Mouse (Mus musculus): ENCODE data around the gene Pgm3.
"Not testable (repeated sequence)": the region's sequence is repeated elsewhere in the genome, so short reads cannot be mapped to it uniquely, and the experiment has no call there.

The Pgm3 gene

DNA sequence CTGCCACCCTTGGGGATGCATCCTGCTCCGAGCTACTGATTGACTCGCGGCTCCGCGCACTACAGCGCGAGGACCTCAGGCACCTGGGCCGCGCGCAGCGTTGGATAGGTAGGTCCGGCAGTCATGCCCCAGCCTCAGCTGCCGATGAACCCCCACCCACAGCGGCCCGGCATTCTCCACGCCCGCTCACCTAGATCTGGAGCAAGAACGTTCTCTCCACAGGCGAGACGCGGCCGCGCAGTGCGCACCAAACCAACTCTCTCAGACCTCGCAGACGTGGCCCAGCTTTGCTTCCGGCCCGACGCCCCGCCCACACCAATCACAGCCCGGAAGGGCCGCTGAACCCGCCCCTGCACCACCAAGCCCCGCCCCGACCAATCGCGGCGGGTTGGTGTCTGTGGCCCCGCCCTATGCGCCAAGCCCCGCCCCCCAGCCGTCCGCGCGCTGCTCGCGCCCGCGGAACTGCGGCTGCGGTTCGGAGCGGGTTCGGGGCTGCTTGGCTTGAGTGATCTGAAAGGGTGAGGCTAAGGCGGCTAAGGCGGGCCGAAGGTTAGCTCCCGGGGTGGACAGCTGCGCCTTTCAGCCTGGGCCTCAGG, at the start of gene Pgm3, which contains the start of gene Rwdd2a:
Pgm3 (minus strand) TSS at position 303 of the 596 bp plus-strand sequence.
Rwdd2a (plus strand) TSS at position 452 of the 596 bp plus-strand sequence.
- peak; percentile 98 for DNase-seq (ENCODE audit: low read depth, low spot score)

DNA sequence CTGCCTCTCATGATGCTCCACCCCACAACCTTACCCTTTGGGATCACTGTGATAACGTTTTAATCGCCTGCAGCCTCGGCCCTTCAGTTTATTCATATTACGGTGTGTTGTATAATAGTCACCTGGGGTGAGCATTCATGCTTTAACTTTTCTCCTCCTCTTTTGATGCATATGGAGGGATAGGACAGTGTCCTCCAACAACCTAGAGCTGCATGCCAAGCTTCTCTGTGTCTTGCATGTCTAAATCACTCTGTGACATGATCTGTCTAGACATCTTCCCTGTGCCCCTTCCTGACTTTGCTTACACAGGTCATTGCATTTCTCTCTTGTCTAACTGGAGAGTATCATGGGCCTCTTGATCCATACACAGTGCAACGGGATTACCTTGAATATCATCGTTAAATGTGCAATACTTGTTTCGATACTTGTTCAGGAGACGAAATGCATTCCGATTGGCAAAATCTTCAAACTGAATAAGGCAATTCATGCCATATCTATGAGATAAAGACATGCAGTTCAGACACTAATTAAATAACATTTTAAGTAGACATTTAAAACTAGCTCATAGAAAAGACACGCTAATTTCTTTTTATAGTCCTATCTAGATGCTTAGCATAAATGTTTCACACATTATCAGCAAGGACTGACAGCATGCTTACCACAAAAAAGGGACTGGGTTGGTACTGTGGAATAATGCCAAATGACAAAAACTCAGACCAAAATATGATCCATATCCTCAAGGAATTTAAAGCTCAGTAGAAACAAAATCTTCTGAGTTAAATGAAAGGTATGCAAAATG, 47.9 kb upstream of the Pgm3 start:
- no peak for DNase-seq (ENCODE audit: low read depth, low spot score)

DNA sequence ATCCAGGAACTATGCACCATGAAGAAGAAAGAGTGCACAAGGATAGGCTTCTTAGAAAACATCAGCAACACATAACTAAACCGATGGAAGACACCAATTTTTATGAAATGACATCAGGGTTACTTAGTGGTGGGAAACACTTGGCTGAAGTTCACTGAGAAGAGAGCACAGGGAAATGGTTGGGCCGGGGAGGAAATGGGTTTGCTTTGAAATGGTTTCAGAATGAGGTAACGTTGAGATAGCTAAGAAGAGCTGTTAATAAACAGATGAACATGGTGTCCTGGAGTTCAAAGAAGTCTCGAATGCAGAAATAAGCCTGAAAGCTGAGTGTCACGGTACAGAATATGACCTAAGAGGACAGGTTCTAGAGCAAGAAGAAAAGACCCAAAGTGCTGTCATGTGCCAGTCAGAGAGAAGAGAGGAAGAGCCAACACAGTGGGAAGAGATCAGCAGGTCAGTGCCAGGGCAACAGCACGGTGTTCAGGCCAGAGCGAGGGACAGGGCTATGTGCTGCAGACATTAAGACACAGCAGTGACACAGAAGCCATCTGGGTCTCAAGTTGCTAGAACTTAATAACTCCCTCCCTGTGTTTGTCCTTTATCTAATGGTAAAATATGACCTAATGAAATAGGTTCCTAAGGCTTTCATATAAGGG, 46.3 kb upstream of the Pgm3 start:
- DNase-seq (ENCODE audit: low read depth, low spot score) = peak; percentile 58

DNA sequence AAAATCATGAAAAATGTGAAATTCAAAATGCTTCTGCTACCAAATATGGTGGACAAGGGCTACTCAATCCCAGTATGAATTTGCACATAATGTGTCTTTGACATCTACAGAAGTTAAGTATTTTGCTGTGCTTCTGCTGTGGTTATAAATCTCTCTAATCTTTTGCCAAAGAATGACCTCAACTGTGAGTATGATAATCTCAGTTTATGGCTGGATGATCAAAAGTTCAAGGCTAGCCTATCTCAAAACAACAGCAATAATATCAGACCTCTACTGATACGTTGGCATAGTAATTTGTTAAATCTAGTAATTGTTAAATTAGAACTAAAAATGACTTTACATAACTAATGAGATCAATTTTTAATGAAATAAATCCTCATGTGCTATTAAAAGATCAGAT, 44.1 kb upstream of the Pgm3 start:
- DNase-seq (ENCODE audit: low read depth, low spot score) = no peak

DNA sequence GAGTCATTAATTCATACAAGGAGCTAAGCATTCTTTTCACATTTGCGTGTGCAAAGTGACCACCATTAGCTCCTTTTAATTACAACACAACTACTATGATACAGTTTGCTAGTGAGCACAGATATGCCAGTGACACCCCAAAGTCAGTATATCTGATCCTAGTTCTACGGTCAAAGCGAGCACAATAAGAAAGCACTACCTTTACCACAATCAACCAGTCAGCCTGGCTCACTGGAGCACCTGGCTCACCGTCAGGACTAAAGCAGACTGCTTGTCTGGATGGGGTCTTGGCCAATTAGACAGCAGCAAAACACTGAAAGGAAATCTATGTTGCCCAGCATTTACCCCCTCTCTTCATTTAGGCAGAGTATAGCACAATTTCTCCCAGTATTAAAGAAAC, 40.4 kb upstream of the Pgm3 start:
- DNase-seq (ENCODE audit: low read depth, low spot score) = no peak

DNA sequence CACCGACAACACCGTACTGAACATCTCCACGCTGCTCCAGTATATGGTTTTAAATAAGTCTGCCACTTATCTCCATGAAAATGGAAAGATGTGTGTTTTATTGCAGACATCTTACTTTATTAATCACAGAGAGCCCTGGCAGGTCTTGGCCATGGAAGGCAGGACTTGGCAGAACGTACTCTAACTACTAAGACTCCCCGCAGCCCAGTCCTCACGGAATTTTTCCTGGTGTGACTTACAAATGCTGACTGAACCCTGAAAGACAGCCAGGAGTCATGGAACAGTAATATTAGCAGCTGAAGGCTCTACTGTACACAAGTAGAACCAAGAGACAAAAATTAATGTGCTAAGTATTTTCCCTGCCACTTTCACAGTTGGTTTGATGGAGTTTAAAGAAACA, 34.1 kb upstream of the Pgm3 start:
- DNase-seq (ENCODE audit: low read depth, low spot score) = no peak

DNA sequence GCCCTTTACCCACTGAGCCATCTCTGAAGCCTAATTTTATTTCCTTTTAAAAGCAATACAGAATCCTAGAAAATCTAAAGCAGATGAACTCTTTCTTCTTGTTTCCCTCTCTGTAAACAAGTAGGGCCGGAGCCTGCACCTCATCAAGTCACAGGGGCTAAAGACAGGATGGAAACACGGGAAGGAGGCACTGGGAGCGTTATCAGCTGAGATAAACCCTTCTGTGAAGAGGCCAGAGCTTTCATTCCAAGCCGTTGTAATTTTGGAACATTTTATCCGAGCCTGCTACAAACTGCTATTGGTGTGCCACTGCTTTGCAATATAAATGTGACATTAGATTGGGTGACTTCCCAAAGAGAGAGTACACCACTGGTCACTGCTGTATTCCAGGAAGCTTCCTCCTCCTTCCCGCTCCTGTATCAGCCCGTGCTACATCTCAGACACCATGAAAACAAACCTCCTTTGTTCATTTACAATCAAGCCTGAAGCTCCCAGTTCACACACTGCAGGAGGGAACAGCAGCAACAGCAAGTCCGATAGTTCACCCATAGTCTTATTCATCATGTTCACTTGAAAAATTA, 28.2 kb upstream of the Pgm3 start:
- no peak for DNase-seq (ENCODE audit: low read depth, low spot score)

DNA sequence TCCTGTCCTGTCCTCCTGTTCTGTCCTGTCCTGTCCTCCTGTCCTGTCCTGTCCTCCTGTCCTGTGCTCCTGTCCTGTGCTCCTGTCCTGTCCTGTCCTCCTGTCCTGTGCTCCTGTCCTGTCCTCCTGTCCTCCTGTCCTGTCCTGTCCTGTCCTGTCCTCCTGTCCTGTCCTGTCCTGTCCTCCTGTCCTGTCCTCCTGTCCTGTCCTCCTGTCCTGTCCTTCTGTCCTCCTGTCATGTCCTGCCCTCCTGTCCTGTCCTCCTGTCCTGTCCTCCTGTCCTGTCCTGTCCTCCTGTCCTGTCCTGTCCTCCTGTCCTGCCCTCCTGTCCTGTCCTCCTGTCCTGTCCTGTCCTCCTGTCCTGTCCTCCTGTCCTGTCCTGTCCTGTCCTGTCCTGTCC, 25.3 kb upstream of the Pgm3 start:
- DNase-seq (ENCODE audit: low read depth, low spot score) = not testable (repeated sequence)

DNA sequence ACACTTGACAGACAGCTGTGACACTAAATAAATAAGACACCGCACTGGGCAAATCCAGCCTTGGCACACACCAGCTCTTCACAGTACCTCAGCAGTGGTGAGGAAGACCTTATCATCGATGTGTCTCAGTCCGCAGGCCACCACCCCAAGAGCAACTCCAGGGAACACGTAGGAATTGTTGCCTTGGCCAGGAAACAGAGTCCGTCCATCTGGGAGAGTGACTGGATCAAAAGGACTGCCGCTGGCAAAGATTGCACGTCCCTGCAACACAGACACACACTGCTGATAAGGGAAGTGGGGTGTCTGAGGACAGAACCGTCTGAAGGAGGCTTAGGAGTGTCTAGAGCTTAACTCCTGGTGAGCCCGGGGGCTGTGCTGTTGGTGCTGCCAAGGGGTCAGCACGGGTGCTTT, 22.7 kb upstream of the Pgm3 start:
- DNase-seq (ENCODE audit: low read depth, low spot score) = not testable (repeated sequence)

DNA sequence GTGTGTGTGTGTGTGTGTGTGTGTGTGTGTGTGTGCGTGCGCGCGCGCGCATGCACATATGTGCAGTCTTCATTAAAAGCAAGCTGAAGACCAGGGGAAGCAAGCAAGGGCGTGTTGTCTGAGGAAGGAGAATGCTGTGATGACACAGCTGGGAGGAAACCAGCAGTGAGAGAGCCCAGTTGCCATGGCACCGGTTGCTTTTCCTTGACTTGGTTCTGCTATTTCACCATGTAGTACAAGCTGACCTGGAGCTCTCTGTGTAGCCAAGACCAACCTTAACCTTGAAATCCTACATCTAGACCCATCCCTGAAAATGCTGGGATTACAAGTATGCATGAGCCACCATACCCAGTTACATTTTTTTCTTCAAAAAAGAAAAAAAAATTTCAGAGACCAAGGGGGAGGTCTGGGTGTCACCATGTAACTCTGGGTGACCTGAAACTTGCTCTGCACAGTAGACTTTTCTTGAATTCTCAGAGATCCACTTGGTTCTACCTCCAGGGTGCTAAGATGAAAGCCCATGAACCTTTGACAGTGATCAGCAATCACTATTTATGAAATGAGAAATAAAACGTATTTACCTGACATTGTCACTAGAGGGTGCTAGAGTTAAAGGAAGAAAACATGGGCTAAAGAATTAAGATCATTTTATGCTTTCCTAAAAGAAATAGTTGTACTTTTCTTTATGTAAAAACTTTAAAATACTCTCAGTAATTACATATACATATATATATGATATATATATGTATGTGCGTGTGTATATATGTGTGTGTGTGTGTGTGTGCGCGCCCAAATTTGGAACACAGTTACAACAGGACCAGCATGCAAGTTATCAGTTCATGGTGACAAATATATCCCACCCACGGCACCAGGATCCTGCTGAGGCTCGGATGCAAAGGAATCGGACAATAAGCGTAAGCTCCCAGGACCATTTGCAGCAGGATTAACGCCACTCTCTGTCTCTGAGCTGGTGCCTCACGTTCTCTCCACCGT, 21.3 kb upstream of the Pgm3 start:
- peak; percentile 54 for DNase-seq (ENCODE audit: low read depth, low spot score)

DNA sequence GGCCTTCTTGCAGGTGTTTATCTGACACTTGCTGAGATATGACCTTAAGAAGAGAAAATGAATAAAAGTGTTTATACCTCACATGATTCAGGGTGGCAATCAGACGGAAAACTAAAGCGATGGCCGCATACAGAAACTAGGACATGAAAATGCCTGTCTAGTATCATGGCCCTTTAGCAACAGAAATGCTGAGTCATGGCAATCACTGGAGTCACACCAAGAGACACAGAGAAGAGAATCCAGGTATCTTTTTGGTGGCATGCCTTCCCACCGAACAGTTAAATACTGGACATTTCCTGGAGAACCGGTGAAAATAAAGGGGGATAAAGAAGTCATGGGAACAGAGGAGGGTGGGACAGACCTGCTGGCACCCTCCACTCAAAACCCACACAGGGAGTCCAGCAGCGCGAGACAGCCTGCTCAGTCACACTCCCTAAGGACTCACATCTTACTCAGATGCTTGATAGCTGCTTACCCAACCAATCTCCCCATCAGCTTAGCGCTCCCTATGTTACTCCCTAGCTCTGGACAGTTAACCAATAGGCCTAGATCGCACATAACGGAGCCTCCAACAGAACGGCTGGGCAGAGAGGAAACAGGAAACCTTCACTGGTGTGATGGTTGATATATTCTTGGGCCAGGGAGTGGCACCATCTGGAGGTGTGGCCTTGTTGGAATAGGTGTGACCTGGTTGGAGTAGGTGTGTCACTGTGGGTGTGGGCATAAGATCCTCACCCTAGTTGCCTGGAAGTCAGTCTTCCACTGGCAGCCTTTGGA, 15.6 kb upstream of the Pgm3 start:
- no peak for DNase-seq (ENCODE audit: low read depth, low spot score)

DNA sequence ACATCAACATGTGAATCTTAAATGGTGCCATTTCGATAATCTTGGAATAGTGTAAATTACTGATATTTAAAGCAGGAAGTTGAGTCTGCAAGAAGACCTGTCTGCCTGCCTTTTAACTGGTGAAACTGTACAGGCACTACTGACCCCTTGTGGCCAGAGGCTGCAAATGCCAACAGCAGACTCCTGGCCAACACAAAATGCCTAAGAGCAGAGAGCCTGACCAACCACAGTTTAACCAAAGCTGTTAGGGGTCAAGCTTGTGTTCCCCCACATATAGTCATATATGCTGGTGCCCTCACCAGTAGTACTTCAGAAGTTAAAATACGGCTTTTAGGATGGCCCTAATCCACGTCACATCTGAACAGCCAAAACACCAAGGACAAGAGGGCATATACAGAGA, 12.1 kb upstream of the Pgm3 start:
- DNase-seq (ENCODE audit: low read depth, low spot score) = peak; percentile 85

DNA sequence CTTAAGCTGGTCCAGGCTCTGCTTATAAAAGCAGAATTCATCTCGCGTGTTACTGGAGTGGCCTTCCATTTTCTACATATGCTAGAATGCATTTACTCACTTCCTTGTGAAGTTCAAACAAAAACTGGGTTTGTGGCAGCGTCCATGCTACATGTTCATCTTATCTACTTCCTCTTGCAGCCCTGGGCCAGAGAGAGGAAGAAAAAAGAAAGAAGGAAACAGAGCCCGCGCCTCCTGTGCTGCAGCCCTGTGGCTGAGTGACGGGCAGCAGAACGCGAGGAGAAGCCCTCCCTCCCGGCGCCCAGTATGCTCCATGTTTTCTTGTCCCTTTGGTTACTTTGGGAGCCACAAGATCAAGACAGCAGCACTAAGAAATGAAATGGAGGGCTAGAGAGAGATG, 8.0 kb upstream of the Pgm3 start:
- DNase-seq (ENCODE audit: low read depth, low spot score) = no peak

DNA sequence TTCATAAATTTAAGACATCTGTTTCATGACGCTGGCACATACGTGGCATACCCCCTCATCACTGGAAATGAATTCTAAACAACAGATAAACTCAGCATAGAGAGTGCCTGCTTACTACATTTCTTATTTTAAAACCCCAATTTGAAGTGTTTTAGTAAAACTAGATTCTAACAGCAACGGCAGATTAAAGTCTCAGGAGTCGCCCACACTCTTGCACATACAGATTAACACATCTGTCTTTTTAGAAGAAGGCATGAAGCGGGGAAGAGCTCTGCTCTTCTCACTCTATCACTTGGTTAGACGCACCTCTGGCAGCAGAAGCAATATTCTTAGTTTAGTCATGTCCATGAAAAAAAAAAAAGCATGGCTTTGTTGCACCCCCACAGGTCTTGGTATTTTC, 3.5 kb upstream of the Pgm3 start:
- DNase-seq (ENCODE audit: low read depth, low spot score) = no peak

DNA sequence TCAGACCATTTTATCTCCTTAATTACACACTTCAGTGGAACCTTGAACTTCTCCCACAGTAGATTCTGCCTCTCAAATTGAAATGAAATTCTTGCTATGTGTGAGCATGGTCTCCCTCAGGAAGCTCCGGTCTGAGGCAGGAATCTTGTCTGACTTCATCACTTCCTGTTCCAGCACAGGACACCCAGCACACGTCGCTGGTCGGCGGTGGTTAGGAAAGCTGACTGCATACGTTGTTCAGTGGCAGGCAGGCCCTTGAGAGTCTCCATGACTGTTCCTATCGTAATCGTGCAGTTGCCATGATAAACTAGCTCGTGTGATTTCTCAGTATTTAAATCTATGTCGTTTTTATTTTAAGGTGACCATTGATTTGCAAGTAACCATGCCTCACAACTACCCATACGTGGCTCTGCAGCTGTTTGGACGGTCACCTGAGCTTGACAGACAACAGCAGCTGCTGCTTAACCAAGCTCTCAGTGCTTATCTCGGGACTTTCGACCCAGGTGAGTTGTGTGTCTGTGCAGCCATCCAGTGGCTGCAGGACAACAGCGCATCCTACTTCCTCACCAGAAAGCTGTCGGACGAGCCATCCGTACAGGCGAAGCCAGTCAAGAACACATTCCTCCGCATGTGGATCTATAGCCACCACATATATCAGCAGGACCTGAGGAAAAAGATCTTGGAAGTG, 2.1 kb upstream of the Pgm3 start:
- no peak for DNase-seq (ENCODE audit: low read depth, low spot score)

DNA sequence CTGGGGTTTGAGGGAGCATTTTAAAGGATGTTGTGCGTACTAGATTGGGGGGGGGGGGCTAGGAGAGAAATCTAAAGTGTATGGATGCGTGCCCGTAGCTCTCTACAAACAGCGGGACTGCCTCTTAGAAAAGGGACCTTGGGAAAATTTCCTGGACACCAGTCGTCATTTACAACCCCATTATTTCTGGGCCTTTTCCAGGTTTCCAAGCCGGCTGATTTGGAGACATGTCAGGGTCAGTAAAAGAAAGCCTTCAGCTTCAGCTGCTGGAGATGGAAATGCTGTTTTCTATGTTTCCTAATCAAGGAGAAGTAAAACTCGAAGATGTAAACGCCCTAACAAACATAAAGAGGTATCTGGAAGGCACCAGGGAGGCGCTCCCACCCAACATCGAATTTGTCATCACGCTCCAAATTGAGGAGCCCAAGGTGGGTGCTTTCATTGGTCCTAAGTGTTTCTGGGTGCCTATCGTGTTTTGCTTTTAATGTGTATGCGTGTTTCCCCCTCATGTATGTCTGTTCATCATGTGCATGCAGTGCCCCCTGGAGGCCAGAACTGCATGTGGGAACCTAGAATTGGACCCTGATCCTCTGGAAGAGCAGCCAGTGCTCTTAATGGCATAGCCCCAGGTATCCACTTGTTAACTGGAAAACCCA, 1.1 kb upstream of the Pgm3 start:
- peak; percentile 92 for DNase-seq (ENCODE audit: low read depth, low spot score)

DNA sequence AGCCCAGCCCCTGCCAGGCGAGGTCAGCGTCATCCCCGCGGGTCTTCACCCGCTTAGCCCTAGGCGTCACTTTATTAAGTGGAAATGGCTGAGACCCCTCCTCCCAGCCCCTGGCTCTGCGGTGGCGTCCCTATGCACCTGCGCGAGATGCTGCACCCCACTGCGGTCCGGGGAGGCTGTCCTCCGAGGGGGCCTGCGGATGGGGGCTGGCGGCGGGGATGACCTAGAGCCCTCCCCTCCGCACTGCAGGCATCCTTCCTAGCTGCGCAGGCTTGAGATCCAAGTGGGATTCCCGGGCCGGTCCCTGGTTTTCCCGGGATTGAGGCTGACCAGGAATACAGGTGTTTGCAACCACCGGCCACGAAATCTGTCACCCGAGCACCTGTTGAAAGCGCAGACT, 554 bp upstream of the Pgm3 start:
- no peak for DNase-seq (ENCODE audit: low read depth, low spot score)

DNA sequence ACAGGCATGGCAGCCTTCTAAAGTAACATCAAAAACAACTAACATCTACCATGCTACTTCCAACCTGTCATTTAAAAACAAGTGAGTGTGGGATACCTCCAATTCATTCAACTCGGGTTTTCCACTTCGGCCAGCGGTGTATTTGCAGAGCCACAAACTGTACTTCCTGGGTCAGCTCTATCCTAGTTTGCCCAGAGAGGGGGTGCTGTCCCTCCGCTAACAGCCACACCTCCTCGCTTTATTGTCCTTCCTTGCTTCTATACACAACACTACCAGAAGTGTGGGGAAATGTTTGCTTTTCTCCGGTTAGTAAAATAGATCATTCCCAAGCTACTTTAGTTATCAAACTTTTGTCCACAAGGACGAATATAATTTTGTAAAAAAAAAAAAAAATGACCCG, 696 bp downstream of the Pgm3 start:
- DNase-seq (ENCODE audit: low read depth, low spot score) = no peak

DNA sequence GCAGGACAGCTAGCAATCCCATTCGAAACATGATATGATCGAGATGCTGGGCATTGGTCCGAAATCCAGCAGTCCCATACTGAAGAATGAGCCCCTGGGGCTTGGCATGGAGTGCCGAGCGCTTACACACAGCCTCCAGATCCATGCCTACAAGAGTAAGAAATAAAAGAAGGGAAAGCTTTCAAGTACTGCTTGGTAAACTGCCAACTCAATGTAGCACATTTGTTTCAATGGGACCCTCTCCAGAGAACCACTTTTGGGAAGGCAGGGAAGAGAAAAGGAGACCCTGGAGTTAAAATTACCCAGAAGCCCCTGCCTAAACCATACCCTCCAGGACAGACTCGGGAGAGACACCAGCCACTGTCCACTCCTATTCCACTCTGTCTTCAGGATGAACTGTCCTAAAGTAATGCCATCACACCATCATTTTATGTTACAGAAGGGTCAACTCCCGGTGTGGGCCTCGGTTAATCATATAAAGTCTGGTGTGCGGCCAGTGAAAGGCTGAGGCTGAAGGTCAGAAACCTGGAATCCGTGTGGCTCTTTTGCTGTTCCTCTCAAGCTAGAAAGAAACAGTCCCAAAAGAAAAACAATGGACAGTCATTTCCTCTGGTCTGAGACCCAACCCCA, 1.3 kb downstream of the Pgm3 start:
- no peak for DNase-seq (ENCODE audit: low read depth, low spot score)

Measured in CD4-positive, CD25-positive, alpha-beta regulatory T cell, adult 2 months (primary cell).